Mouse (Mus musculus): ENCODE data around the gene Arhgef28. TPM values are rescaled to one million over a fixed set of nuclear protein-coding genes. Genes with fewer than 3 reads are reported as not detected.

Gene Arhgef28
- total and polyA plus RNA-seq, 2 experiments from 2014 or later = 21.9 to 28.4 TPM

GRCm38 (mm10) chr13:97883629-97884028 is 322.6 kb downstream of the Arhgef28 start:
- no peak for ATAC-seq
- Histone ChIP-seq H3K27me3 (ENCODE audit: insufficient read depth, low read length) (no peaks in the 10 kb centered on the region), H3K27ac (no peak overlapping the region), H3K9me3 (ENCODE audit: low read length) (no peaks in the 10 kb centered on the region), H3K9ac (replicated peaks; ENCODE audit: low read length) (no peak overlapping the region), H3K4me1 (ENCODE audit: insufficient read depth, low read length) (no peaks in the 10 kb centered on the region), H3K36me3 (ENCODE audit: insufficient read depth, low read length) (no peaks in the 10 kb centered on the region), H3K4me2 (ENCODE audit: low read depth, low read length) (no peak overlapping the region), H3K4me3 (ENCODE audit: low read length) (no peak overlapping the region)
- no peak for TF ChIP-seq CTCF (IDR thresholded peaks at IDR 0.05; ENCODE audit: low read depth)
- DNase-seq (ENCODE audit: low spot score) = no peak
- WGBS = 87% methylated on average over 10 of the region's 10 CpGs

GRCm38 (mm10) chr13:97876450-97876849 is 329.8 kb downstream of the Arhgef28 start:
- ATAC-seq = no peak
- no peak for TF ChIP-seq CTCF (IDR thresholded peaks at IDR 0.05; ENCODE audit: low read depth)
- no peaks in the 10 kb centered on the region for H3K27me3 ChIP-seq (ENCODE audit: insufficient read depth, low read length)
- WGBS = 53% methylated on average over 4 of the region's 4 CpGs
- no peaks in the 10 kb centered on the region for H3K4me1 ChIP-seq (ENCODE audit: insufficient read depth, low read length)
- no peak overlapping the region for H3K27ac ChIP-seq
- no peaks in the 10 kb centered on the region for H3K9me3 ChIP-seq (ENCODE audit: low read length)
- H3K9ac ChIP-seq (replicated peaks; ENCODE audit: low read length) = no peak overlapping the region
- DNase-seq (ENCODE audit: low spot score) = no peak
- H3K36me3 ChIP-seq (ENCODE audit: insufficient read depth, low read length) = no peaks in the 10 kb centered on the region
- H3K4me2 ChIP-seq (ENCODE audit: low read depth, low read length) = no peak overlapping the region
- H3K4me3 ChIP-seq (ENCODE audit: low read length) = no peak overlapping the region

GRCm38 (mm10) chr13:97876031-97876430 is 330.2 kb downstream of the Arhgef28 start:
- no peak for TF ChIP-seq CTCF (IDR thresholded peaks at IDR 0.05; ENCODE audit: low read depth)
- Histone ChIP-seq H3K9ac (replicated peaks; ENCODE audit: low read length) (no peak overlapping the region), H3K27ac (no peak overlapping the region), H3K36me3 (ENCODE audit: insufficient read depth, low read length) (no peaks in the 10 kb centered on the region), H3K9me3 (ENCODE audit: low read length) (no peaks in the 10 kb centered on the region), H3K4me1 (ENCODE audit: insufficient read depth, low read length) (no peaks in the 10 kb centered on the region), H3K27me3 (ENCODE audit: insufficient read depth, low read length) (no peaks in the 10 kb centered on the region), H3K4me2 (ENCODE audit: low read depth, low read length) (no peak overlapping the region), H3K4me3 (ENCODE audit: low read length) (no peak overlapping the region)
- 67% methylated on average over 6 of the region's 6 CpGs for WGBS
- ATAC-seq (no peak), DNase-seq (ENCODE audit: low spot score) (no peak)

GRCm38 (mm10) chr13:97869428-97869827 is 336.8 kb downstream of the Arhgef28 start:
- Histone ChIP-seq H3K27me3 (ENCODE audit: insufficient read depth, low read length) (no peaks in the 10 kb centered on the region), H3K36me3 (ENCODE audit: insufficient read depth, low read length) (no peaks in the 10 kb centered on the region), H3K9me3 (ENCODE audit: low read length) (no peaks in the 10 kb centered on the region), H3K9ac (replicated peaks; ENCODE audit: low read length) (no peak overlapping the region), H3K4me1 (ENCODE audit: insufficient read depth, low read length) (no peaks in the 10 kb centered on the region), H3K4me2 (ENCODE audit: low read depth, low read length) (no peak overlapping the region), H3K4me3 (ENCODE audit: low read length) (no peak overlapping the region), H3K27ac (no peak overlapping the region)
- TF ChIP-seq CTCF (IDR thresholded peaks at IDR 0.05; ENCODE audit: low read depth) = no peak
- ATAC-seq = no peak
- 80% methylated on average over 12 of the region's 12 CpGs for WGBS
- DNase-seq (ENCODE audit: low spot score) = no peak

GRCm38 (mm10) chr13:97867322-97867962 is 338.8 kb downstream of the Arhgef28 start:
- no peaks in the 10 kb centered on the region for H3K27me3 ChIP-seq (ENCODE audit: insufficient read depth, low read length)
- H3K4me1 ChIP-seq (ENCODE audit: insufficient read depth, low read length) = no peaks in the 10 kb centered on the region
- H3K4me3 ChIP-seq (ENCODE audit: low read length) = no peak overlapping the region
- ATAC-seq (no peak), DNase-seq (ENCODE audit: low spot score) (no peak)
- no peak overlapping the region for H3K9ac ChIP-seq (replicated peaks; ENCODE audit: low read length)
- TF ChIP-seq CTCF (IDR thresholded peaks at IDR 0.05; ENCODE audit: low read depth) = no peak
- H3K27ac ChIP-seq = no peak overlapping the region
- H3K36me3 ChIP-seq (ENCODE audit: insufficient read depth, low read length) = no peaks in the 10 kb centered on the region
- no peaks in the 10 kb centered on the region for H3K9me3 ChIP-seq (ENCODE audit: low read length)
- 48% methylated on average over 13 of the region's 13 CpGs for WGBS
- no peak overlapping the region for H3K4me2 ChIP-seq (ENCODE audit: low read depth, low read length)

- Histone ChIP-seq H3K9me3 (ENCODE audit: low read length) (no peaks in the 10 kb centered on the region), H3K9ac (replicated peaks; ENCODE audit: low read length) (no peak overlapping the region), H3K4me3 (ENCODE audit: low read length) (no peak overlapping the region), H3K36me3 (ENCODE audit: insufficient read depth, low read length) (no peaks in the 10 kb centered on the region), H3K27me3 (ENCODE audit: insufficient read depth, low read length) (no peaks in the 10 kb centered on the region), H3K4me2 (ENCODE audit: low read depth, low read length) (no peak overlapping the region), H3K4me1 (ENCODE audit: insufficient read depth, low read length) (no peaks in the 10 kb centered on the region), H3K27ac (no peak overlapping the region)
- no peak for TF ChIP-seq CTCF (IDR thresholded peaks at IDR 0.05; ENCODE audit: low read depth)
- 81% methylated on average over 3 of the region's 3 CpGs for WGBS
- no peak for DNase-seq (ENCODE audit: low spot score)
- no peak for ATAC-seq
Measured at GRCm38 (mm10) chr13:97859071-97859470, 347.2 kb downstream of the Arhgef28 start.

GRCm38 (mm10) chr13:97857860-97858259 is 348.4 kb downstream of the Arhgef28 start:
- Histone ChIP-seq H3K9ac (replicated peaks; ENCODE audit: low read length) (no peak overlapping the region), H3K36me3 (ENCODE audit: insufficient read depth, low read length) (no peaks in the 10 kb centered on the region), H3K9me3 (ENCODE audit: low read length) (no peaks in the 10 kb centered on the region), H3K4me1 (ENCODE audit: insufficient read depth, low read length) (no peaks in the 10 kb centered on the region), H3K4me2 (ENCODE audit: low read depth, low read length) (no peak overlapping the region), H3K4me3 (ENCODE audit: low read length) (no peak overlapping the region), H3K27ac (no peak overlapping the region), H3K27me3 (ENCODE audit: insufficient read depth, low read length) (no peaks in the 10 kb centered on the region)
- 86% methylated on average over 6 of the region's 6 CpGs for WGBS
- TF ChIP-seq CTCF (IDR thresholded peaks at IDR 0.05; ENCODE audit: low read depth) = no peak
- ATAC-seq (no peak), DNase-seq (ENCODE audit: low spot score) (no peak)

All from hindbrain, postnatal 0 days (tissue).